Mouse (Mus musculus) MEL-GATA-1-ER (cell line): ENCODE data around the gene Fcf1.
A peak's percentile ranks its signal among the peaks of the same experiment; 100 is the strongest.

Experiments used
- DNase-seq: peaks from one replicate; pipeline ENCODE4 v3.0.0-alpha.2; 2012; ENCODE audit warnings: low read depth; ENCODE audit errors: extremely low read depth

Gene Fcf1

DNA sequence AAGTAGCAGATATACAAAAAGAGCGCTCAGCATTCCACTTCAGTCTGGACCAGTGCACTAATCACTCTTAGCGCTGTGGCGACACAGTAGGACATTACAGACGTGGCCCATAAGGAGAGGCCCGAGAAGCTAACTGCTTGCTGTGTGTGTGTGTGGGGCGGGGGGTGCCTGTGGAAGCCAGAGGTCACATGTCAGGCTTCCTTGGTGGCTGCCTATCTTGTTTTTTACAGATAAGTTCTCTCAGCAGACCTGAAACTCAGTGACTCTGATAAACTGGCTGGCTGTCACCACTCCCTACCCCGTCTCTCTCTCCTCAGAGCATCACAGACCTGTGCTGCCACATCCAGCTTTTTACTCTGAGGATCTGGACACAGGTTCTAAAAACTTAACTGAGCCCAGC lies 8.1 kb upstream of the Fcf1 start:
- DNase-seq = peak; percentile 76

DNA sequence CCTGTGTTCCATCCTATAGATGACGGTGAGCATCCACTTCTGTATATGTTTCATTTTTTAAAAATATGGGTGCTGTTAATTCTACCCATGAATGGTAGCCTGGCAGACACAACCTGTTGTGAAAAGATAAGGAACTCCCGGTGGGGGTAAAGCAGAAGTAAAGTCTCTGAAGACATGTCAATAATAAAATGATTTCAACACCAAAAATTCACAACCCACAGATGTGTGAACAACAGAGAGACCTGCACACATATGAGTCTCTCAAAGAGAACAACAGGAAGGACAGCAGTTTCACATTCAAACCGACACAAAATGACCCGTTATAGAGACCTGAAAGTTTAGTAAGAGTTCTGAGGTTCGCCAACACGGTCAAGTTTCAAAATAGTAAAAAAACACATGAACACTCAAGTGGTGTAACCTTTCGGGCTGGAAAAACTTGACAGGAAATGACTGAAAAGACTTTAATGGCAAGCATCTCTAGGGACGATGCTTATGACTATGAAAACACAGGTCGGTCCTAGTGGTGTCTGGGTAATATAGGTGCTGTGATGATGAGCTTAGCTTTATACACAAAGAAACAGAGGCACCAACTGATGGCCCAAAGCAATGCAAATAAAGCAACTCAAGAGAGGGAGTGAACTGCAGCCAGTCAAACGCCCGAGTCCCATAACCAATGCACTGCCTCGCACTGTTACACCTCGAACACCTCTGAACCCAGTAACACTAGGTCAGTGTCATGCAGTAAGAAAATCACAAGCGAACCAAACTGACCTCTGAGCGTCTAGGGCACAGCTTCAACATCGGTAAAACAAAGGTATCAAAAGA lies 1.7 kb upstream of the Fcf1 start:
- peak; percentile 92 for DNase-seq

DNA sequence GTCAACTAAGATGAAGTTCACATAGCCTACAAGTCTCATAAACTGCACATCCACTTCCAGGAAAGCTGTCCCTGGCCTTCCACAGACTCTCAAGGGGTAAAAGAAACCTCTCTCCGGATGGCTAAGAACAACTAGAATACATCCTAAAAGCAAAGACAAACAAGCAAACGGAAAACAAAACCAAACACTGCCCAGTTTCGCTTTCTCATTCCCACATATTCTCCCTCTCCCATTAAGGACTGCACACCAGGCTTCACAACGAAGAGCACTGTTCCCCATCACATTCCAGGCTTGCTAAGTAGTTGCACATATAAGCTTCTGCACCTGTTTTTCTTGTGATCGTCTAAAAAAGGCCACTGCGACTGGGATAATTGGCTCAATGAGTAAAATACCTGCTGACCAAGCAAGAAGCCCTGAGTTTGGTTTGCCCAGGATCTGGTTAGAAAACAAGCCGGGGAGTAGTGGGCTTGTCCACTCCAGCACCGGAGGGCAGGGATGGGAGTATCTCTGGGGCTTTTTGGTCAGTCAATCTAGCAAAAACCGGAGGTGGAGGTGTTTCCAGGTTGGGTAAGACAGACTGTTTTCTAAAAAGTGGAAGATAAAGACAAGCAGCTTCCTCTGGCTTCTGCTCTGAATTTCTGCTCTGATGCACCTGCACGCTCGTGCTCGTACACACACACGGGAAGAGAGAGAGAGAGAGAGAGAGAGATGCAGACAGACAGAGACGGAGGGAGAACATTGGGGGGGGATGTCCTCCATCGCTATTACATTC lies 855 bp upstream of the Fcf1 start:
- no peak for DNase-seq

DNA sequence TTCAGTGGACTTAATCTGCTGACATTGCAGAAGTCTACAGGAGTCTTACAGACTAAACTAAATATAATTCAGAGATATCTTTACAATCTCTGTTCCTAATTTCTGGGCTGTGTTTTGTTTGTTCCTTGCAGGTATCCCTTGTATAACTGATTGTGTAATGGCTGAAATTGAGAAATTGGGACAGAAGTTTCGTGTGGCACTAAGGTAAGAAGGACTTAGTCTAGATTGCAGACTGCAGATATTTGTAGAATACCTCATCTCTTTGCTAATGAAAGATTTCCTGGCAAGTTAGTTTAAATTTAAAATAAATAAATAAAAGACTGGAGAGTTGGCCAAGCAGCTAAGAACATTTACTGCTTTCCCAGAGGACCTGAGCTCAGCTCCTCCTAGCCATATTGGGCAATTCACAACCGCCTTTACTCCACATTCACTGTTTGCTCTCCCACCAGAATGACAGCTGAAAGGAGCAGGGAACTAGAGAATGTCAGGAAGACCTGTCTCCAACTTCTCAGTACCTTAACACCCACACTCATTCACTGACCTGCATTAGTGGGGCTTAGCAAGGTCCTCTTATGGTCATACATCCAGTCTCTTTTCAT lies 8.7 kb downstream of the Fcf1 start:
- DNase-seq = no peak

DNA sequence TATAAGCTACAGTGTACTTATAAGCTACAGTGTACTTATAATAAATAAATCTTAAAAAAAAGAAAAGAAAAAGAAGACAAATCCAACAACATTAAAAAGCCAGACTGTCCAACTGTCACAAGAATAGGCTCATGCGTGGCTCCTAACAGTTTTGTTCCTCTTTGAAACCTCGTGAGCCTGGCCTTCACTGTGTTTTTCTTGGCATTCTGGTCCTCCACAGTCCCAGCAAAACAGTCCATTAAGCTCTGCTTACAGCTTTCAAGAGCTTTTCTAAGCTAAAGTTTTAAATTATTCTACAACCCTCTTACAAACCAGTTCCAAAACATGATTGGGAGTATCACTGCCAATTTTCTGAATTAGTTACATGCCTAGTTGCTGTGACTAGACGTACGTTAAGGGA lies 18.8 kb downstream of the Fcf1 start:
- no peak for DNase-seq

DNA sequence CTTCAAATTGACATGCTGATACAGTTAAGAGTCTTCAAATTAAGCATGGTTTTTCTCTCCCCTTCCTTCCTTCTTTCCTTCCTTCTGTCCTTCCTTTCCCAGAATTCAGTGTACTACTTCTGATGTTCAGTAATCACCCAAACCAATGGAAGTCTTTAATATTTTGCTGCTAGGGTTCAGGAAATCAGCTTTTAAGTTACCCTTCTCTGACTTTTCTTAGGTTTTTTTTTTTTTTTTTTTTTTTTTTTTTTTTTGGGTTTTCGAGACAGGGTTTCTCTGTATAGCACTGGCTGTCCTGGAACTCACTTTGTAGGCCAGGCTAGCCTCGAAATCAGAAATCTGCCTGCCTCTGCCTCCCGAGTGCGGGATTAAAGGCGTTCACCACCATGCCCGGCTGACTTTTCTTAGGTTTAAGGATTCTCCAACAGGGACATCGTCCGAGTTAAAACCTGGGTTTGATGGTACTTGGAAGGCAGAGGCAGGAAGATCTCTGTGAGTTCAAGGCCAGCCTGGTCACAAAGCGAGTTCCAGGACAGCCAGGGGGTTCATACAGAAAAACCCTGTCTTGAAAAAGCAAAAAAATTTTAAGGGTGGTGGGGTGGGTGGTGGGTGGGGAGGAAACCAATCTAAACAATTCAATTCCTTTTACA lies 24.5 kb downstream of the Fcf1 start:
- no peak for DNase-seq

DNA sequence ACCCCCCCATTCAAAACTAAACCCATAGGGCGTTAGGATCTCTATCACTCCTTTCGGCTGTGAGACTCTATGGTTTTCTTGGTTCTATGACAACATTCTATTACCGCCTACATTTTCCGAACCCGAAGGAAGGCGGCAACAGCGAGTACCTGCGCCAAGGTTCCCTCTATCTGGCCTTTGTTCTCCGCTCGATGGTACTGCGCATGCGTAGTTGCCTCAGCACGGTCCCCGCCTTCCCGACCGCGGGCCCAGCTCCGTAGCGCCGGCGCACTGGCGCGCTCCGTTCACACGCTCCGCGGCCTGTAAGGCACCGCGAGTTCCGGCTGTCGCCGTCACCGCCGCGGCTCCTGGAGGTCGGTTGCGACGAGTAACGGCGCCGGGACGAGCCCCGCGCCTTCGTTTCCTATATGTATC lies 25.4 kb downstream of the Fcf1 start, which contains the start of gene Ylpm1:
Gene Ylpm1 (plus strand): TSS at position 239 of the 414 bp plus-strand sequence.
- DNase-seq = peak; percentile 97

DNA sequence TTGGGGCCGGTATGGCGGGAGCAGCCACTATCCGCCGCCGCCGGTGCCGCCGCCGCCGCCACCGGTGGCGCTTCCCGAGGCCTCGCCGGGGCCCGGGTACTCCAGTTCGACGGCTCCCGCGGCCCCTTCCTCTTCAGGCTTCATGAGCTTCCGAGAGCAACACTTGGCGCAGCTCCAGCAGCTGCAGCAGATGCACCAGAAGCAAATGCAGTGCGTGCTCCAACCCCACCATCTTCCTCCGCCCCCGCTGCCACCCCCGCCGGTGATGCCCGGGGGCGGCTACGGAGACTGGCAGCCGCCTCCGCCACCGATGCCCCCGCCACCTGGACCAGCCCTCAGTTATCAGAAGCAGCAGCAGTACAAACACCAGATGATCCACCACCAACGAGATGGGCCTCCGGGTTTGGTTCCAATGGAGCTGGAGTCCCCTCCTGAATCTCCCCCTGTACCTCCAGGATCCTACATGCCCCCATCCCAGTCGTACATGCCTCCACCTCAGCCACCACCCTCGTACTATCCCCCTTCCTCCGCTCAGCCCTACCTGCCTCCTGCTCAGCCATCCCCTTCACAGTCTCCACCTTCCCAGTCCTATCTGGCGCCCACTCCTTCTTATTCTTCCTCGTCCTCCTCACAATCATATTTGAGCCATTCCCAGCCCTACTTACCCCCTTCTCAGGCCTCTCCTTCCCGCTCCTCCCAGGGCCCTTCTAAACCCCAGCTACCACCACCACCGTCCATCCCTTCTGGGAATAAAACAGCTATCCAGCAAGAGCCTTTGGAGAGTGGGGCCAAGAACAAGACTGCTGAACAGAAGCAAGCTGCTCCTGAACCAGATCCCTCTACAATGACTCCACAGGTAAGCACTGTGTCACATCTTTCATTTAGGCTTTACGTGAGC lies 26.1 kb downstream of the Fcf1 start:
- DNase-seq = no peak

DNA sequence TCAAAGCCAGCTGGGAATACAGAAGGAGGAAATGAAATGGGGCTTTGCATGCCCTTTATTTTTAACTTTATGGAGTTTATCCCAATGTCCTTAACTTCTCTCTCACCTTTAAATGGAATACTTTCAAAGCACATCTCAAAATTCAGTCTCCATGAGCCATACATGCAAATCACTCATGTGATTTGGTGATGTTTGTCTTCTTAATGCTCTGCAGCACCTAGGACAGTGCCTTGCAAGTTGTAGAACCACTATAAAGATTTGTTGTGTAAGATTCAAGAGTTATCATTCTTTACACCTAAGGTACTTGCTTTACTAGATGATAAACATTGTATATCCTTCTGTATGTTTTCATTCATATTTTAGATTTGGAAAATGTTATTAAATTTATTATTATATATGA lies 28.4 kb downstream of the Fcf1 start:
- DNase-seq = no peak

DNA sequence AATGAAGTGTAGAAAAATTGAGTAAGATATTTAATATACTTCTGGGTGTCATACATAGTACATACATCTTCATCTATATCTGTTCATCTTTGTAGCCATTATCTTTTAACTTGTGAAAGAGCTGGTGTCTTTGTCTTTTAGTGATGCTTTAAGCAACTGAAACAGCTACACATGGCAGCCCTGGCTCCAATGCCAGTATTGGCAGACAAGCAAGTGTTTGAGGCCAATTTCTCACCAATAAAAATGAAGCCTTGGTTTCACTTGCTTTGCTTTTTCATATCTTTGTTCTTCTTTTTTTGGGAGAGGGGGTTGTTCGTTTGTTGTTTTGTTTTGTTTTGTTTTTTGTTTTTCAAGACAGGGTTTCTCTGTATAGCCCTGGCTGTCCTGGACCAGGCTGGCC lies 35.5 kb downstream of the Fcf1 start:
- no peak for DNase-seq

DNA sequence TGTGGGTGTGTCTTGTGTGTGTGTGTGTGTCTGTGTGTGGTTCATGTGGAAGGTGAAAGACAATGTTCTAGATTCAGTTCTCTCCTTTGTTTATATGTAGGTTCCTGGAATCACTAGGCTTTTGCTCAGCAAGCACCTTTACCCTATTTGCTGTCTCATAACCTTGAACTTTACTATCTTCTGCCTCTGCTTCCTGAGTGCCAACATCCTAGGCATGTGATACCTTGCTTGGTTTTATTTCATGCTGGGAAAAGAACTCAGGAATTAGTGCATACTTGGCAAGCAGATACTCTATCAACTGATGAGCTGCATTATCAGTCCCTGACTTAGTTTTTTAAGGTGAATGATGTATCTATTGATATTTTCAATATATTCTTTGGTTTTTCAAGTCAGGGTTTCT lies 36.3 kb downstream of the Fcf1 start:
- no peak for DNase-seq

DNA sequence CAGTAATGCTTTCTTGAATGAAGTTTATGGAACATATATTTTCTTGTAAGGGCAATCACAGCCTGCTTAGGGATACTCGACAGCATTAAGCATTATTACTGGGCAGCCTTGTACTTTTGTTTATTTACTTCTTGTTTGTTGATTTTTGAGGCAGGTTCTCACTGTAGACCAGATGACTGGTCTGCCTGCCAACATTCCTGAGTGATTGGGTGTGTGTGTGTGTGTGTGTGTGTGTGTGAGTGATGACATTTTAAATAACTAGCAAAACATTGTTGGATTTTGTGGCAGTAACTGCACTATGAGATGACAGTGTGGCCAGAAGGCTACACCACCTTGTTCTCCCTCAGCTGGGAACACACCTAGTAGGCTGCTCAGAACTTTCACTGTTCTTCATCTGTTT lies 39.1 kb downstream of the Fcf1 start:
- no peak for DNase-seq

DNA sequence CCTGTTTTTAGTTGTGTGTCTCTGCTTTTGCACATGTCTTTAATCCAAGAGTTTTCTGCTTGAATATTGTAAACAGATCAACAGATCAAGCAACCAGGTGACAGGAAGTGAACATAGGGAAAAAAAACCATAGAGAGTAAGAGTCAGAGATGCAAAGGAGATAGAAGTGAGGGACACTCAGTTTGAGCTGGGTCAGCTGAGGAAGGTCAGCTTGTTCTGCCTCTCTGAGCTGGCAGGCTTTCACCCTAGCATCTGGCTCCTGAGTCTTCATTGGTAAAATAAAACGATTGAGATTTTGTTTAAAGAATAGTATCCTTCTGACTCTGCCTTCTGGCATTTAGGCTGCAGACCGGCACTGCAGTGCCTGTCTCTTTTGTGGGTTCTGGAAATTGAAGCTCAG lies 39.8 kb downstream of the Fcf1 start:
- no peak for DNase-seq

DNA sequence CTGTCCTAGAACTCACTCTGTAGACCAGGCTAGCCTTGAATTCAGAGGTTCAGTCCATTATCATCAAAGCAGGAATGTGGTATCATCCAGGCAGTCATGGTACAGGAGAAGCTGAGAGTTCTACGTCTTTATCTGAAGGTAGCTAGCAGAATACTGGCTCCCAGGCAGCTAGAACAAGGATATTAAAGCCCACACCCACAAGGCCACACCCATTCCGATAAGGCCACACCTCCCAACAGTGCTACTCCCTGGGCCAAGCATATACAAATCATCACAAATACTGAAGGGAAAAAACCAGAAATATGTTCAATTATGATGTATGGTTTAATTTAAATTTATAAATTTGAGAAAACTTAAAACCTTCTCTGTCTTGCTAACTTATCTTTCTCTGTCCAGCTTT lies 41.5 kb downstream of the Fcf1 start:
- DNase-seq = no peak

DNA sequence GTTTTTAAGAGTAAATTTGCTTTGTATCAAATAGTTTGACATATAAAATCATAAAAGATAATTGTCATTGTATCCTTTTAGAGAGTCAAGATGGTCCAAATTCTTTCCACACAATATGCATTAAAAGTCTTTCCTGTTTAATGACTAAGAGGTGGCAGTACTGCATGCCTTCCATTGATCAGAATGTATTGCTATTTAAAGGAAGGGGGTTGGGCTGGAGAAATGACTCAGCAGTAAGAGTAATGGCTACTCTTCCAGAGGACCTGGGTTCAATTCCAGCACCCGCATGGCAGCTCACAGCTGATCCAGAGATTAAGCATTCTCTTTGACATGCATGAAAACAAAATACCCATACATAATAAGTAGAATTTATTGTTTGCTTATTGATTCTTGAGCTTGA lies 51.4 kb downstream of the Fcf1 start:
- no peak for DNase-seq

DNA sequence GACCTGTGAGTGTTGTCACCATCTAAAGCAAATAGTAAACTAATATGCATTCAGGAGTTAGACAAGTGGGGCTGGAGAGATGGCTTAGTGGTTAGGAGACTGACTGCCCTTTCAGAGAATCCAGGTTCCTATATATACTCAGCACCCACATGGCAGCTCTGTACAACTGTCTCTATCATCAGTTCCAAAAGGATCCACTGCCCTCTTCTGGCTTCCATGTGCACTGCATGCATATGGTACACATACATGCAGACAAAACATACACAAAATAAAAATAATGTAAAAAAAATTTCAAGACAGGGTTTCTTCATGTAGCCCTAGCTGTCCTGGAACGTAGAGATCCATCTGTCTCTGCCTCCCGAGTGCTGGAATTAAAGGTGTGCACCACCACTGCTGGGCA lies 62.0 kb downstream of the Fcf1 start:
- peak; percentile 34 for DNase-seq
